Mouse (Mus musculus): ENCODE measurements around the gene Chrng.

DNA sequence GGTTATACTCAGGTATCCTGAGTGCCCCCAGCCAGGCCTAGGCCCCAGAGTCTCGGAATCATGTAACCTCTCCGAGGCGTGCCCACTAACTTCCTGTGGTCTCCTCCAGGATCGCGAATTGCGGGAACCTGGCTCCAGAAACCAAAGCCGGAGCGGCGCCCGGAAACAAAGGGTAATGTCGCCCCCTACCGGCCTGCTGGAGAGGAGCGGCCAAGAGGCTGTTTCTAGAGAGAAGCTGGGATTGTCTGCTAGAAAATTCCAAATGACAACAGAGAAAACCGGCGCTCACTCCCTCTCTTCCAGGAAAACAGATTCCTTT is 17.5 kb upstream of the Chrng start:
- TF ChIP-seq CTCF (IDR thresholded peaks at IDR 0.05; ENCODE audit: extremely low read depth, insufficient read depth, low read length) (peak; percentile 74), POLR2A (IDR thresholded peaks at IDR 0.05; ENCODE audit: extremely low read depth, insufficient read depth, low read length) (no peak)
